ENCODE assay signal across 13 mouse cellular contexts in genomic region chr10:60370601-60371061, GRCm38 (mm10). TPM values are rescaled to one million over a fixed set of nuclear protein-coding genes. Genes with fewer than 3 reads are reported as not detected.
A peak's percentile ranks its signal among the peaks of the same experiment; 100 is the strongest.
DNase-seq lines count a peak whose midpoint lies in the region; ATAC-seq and TF ChIP-seq lines count a peak whose summit lies in the region.
"Had no signal": no experiment of that assay in that cellular context is flagged by ENCODE, and none has a peak within 500 bp of the region (broad histone marks: within the 10 kb centered on the region; RNA-seq: fewer than 3 reads in every experiment).

No protein-coding gene starts in this region.

- ATAC-seq in liver, postnatal 0 days, result peak; percentile 40; the same call in 1 of the 2 replicates
- ATAC-seq: intestine, embryonic 15.5 days had no signal

- intact Hi-C loops in heart, adult 2 months (cut with DNase I), result no loop called here

- peak overlapping the region; percentile 27 for H3K4me2 ChIP-seq in liver, postnatal 0 days (ENCODE audit: low read depth, low read length)
- H3K4me2 ChIP-seq: intestine, embryonic 15.5 days; limb, embryonic 15.5 days; midbrain, embryonic 12.5 days; stomach, embryonic 15.5 days had no signal

- H3K27ac ChIP-seq in heart, adult 2 months, result peak overlapping the region; percentile 15; the same call in 1 of the 2 replicates
- H3K27ac ChIP-seq in liver, postnatal 0 days (ENCODE audit: low read depth), result peak overlapping the region; percentile 72
- H3K27ac ChIP-seq: intestine, embryonic 15.5 days; limb, embryonic 15.5 days; midbrain, embryonic 12.5 days; stomach, embryonic 15.5 days had no signal

- 58% methylated on average over 5 of the region's 5 CpGs for WGBS in heart, adult 2 months
- WGBS in liver, postnatal 0 days (ENCODE audit: insufficient replicate concordance), result 26% methylated on average over 5 of the region's 5 CpGs

- no peak overlapping the region for H3K4me3 ChIP-seq in heart, adult 2 months
- no peak overlapping the region for H3K4me3 ChIP-seq in liver, postnatal 0 days (ENCODE audit: low read depth, low read length)
- H3K4me3 ChIP-seq: intestine, embryonic 15.5 days; limb, embryonic 15.5 days; midbrain, embryonic 12.5 days; stomach, embryonic 15.5 days had no signal

- no peak for TF ChIP-seq EP300 in heart, adult 2 months (IDR thresholded peaks at IDR 0.05; ENCODE audit: insufficient read depth, low read depth, low read length)
- TF ChIP-seq EP300 in liver, postnatal 0 days (IDR thresholded peaks at IDR 0.05; ENCODE audit: low read depth), result no peak

- H3K4me1 ChIP-seq in heart, adult 2 months (ENCODE audit: control insufficient read depth, insufficient read depth, low read length), result peaks cover 21% of the 10 kb centered on the region
- peaks cover 35% of the 10 kb centered on the region for H3K4me1 ChIP-seq in liver, postnatal 0 days (ENCODE audit: insufficient read depth)
- H3K4me1 ChIP-seq: midbrain, embryonic 12.5 days had no signal

- H3K9me3 ChIP-seq in liver, postnatal 0 days (ENCODE audit: low read length), result no peaks in the 10 kb centered on the region
- H3K9me3 ChIP-seq: intestine, embryonic 15.5 days; limb, embryonic 15.5 days; midbrain, embryonic 12.5 days; stomach, embryonic 15.5 days had no signal

- H3K36me3 ChIP-seq in heart, adult 2 months (ENCODE audit: control insufficient read depth, insufficient read depth, low read length), result no peaks in the 10 kb centered on the region; the same call in none of the 2 replicates
- peaks cover 7% of the 10 kb centered on the region; the same call in 1 of the 2 replicates for H3K36me3 ChIP-seq in liver, postnatal 0 days (replicated peaks; ENCODE audit: insufficient read depth, low read length)
- H3K36me3 ChIP-seq: intestine, embryonic 15.5 days; limb, embryonic 15.5 days; midbrain, embryonic 12.5 days; stomach, embryonic 15.5 days had no signal

- H3K79me2 ChIP-seq in heart, adult 2 months (replicated peaks; ENCODE audit: control insufficient read depth, insufficient read depth, low read length), result no peaks in the 10 kb centered on the region

- H3K9ac ChIP-seq in heart, adult 2 months (ENCODE audit: low read depth, low read length), result no peak overlapping the region
- H3K9ac ChIP-seq in liver, postnatal 0 days (replicated peaks), result no peak overlapping the region
- H3K9ac ChIP-seq: intestine, embryonic 15.5 days; limb, embryonic 15.5 days; midbrain, embryonic 12.5 days; stomach, embryonic 15.5 days had no signal

- DNase-seq in heart, adult 2 months, result no peak
- DNase-seq in heart, adult 18-20 months, result no peak
- peak; percentile 59 to 65 for DNase-seq in spleen, adult 18-20 months
- no peak for DNase-seq in spleen, postnatal 14 days (ENCODE audit: low spot score in 2 of 2)
- peak; percentile 48 for DNase-seq in liver, postnatal 0 days
- DNase-seq in thymus, postnatal 36 days, result peak; percentile 67 to 77
- DNase-seq in gastrocnemius, adult 8-10 months (ENCODE audit: low spot score in 2 of 2), result no peak
- DNase-seq in ovary, adult 18-20 months (ENCODE audit: low spot score), result no peak
- DNase-seq: gastrocnemius, postnatal 10 days had no signal

- TF ChIP-seq POLR2A in heart, adult 2 months (IDR thresholded peaks at IDR 0.05; ENCODE audit: insufficient read depth, low read depth, low read length), result no peak

- H3K27me3 ChIP-seq in heart, adult 2 months (ENCODE audit: control insufficient read depth, insufficient read depth, low read length), result no peaks in the 10 kb centered on the region
- no peaks in the 10 kb centered on the region for H3K27me3 ChIP-seq in liver, postnatal 0 days (ENCODE audit: insufficient read depth, low read length)
- H3K27me3 ChIP-seq: intestine, embryonic 15.5 days; limb, embryonic 15.5 days; midbrain, embryonic 12.5 days; stomach, embryonic 15.5 days had no signal

- no peak for TF ChIP-seq CTCF in heart, adult 2 months (IDR thresholded peaks at IDR 0.05)
- no peak for TF ChIP-seq CTCF in liver, postnatal 0 days (IDR thresholded peaks at IDR 0.05; ENCODE audit: low read depth)

RNA-seq across cellular contexts. Expression of gene Vsir, which starts 24.0 kb away (rescaled TPM):
- total RNA-seq in heart, adult 2 months (2021), result 10 to 100 TPM; 14.9 to 20.9 TPM
- 28.1 and 39.7 TPM in 2 replicates for polyA plus RNA-seq in heart, adult 2 months (2012; rRNA removed)
- total RNA-seq in heart, adult 18-20 months (2021), result 10 to 100 TPM; 11.3 to 13.3 TPM
- 11.4 and 11.9 TPM in 2 replicates for polyA plus RNA-seq in liver, postnatal 0 days (2015; fragmentation: Nextera tagmentation; extraction: Ambion mirVana)
- total RNA-seq in gastrocnemius, adult 8-10 months (2022), result 1 to 10 TPM; 2.3 to 5.2 (median 3.8) TPM

RNA-seq across cellular contexts. Expression of gene Gm17455, which starts 28.9 kb away (rescaled TPM):
- not detected for total RNA-seq in heart, adult 2 months (2021)
- 0.56 and 1.9 TPM in 2 replicates for polyA plus RNA-seq in heart, adult 2 months (2012; rRNA removed)
- not detected for total RNA-seq in heart, adult 18-20 months (2021)
- polyA plus RNA-seq in liver, postnatal 0 days (2015; fragmentation: Nextera tagmentation; extraction: Ambion mirVana), result not detected in 2 replicates
- not detected for total RNA-seq in gastrocnemius, adult 8-10 months (2022)
- total RNA-seq: gastrocnemius, postnatal 10 days had no signal

Comparison
In these comparisons a context has a peak if more than half of its experiments do, and no peak if none do; other contexts are left out.
1. DNase-seq: peak in spleen, adult 18-20 months (2 of 2), liver, postnatal 0 days (single experiment) and thymus, postnatal 36 days (2 of 2); none in heart, adult 2 months (0 of 2), heart, adult 18-20 months (0 of 2), spleen, postnatal 14 days (0 of 2), gastrocnemius, adult 8-10 months (0 of 2) and ovary, adult 18-20 months (single experiment).